Mouse (Mus musculus): Measurements from ENCODE around the gene Fam204a. TPM values are rescaled to one million over a fixed set of nuclear protein-coding genes. Genes with fewer than 3 reads are reported as not detected.

The Fam204a gene
- 44.9 and 49.2 TPM in 2 replicates for polyA plus RNA-seq (2014; fragmentation: Nextera tagmentation; extraction: Ambion mirVana)

GRCm38 (mm10) chr19:60225899-60226844 is at the start of gene Fam204a:
Fam204a (minus strand) TSS chr19:60226701.
- H3K4me3 ChIP-seq (ENCODE audit: low read depth, low read length), result peak within 1 kb of the TSS; percentile 95
- H3K4me2 ChIP-seq (ENCODE audit: low read depth, low read length), result peak within 1 kb of the TSS; percentile 58
- under 1% methylated on average over 41 of the region's 68 CpGs for WGBS
- ATAC-seq (ENCODE audit: low read depth) (peak; percentile 99), DNase-seq (ENCODE audit: low spot score) (peak; percentile 97)
- peak within 1 kb of the TSS; percentile 98 for H3K9ac ChIP-seq (ENCODE audit: low read depth, low read length)
- H3K27ac ChIP-seq (replicated peaks; ENCODE audit: low read depth, low read length), result peak within 1 kb of the TSS; percentile 99
- H3K27me3 ChIP-seq (replicated peaks; ENCODE audit: control insufficient read depth, insufficient read depth, low read length), result no peaks in the 10 kb centered on the region
- H3K36me3 ChIP-seq (ENCODE audit: control insufficient read depth, insufficient read depth, low read length), result peaks cover 11% of the 10 kb centered on the region; the same call in 1 of the 2 replicates
- peaks cover 8% of the 10 kb centered on the region for H3K4me1 ChIP-seq (ENCODE audit: control insufficient read depth, insufficient read depth, low read length)
- H3K9me3 ChIP-seq (ENCODE audit: control insufficient read depth, low read length), result no peaks in the 10 kb centered on the region

DNA sequence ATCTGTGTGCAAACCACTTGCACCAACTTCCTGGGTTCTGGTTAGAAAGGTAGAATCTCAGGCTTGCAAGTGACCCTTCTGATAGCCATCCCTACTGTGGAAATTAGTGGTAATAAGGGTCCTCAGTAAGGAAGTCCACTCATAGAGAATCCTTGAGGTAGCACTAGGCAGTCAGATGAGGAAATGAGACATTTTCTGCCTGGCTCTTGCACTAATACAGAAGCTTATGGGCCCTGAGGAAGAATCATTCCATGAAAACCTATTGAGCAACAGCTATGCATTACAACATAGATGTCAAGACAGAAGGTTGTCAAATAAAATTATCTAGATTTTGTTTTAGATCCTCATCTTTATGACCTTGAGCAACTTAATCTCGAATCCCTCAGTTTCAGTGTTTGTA is 39.3 kb upstream of the Fam204a start:
- WGBS, result 74% methylated on average over 1 of the region's 1 CpGs
- no peaks in the 10 kb centered on the region; the same call in none of the 2 replicates for H3K27me3 ChIP-seq (replicated peaks; ENCODE audit: control insufficient read depth, insufficient read depth, low read length)

DNA sequence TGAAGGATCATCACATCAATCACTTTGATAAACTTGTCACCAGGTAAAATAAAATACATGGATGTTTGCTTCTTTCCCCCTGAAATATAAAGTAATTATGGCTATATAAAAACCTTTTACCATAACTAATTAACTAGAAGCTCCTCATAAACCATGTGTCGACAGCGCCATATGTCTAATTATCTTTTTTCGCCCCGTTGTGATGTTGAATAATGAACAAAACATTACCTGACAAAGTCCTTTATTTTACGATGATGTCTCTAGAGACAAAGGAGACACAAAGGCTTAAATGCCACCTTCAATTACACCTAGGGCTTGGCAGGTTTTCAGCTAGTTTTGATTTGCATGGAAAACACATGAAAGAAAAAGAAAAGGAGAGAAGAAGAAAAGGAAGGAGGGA is 34.2 kb upstream of the Fam204a start:
- Histone ChIP-seq H3K9me3 (ENCODE audit: control insufficient read depth, low read length) (no peaks in the 10 kb centered on the region), H3K4me3 (ENCODE audit: low read depth, low read length) (no peak overlapping the region), H3K27ac (replicated peaks; ENCODE audit: low read depth, low read length) (no peak overlapping the region), H3K27me3 (replicated peaks; ENCODE audit: control insufficient read depth, insufficient read depth, low read length) (no peaks in the 10 kb centered on the region; the same call in 1 of the 2 replicates), H3K9ac (ENCODE audit: low read depth, low read length) (no peak overlapping the region), H3K4me1 (ENCODE audit: control insufficient read depth, insufficient read depth, low read length) (no peaks in the 10 kb centered on the region), H3K36me3 (ENCODE audit: control insufficient read depth, insufficient read depth, low read length) (no peaks in the 10 kb centered on the region), H3K4me2 (ENCODE audit: low read depth, low read length) (no peak overlapping the region)
- 79% methylated on average over 5 of the region's 5 CpGs for WGBS
- DNase-seq (ENCODE audit: low spot score) (no peak), ATAC-seq (ENCODE audit: low read depth) (no peak)

More for the DNA sequence above, 39.3 kb upstream of the Fam204a start:
- H3K4me1 ChIP-seq (ENCODE audit: control insufficient read depth, insufficient read depth, low read length), result no peaks in the 10 kb centered on the region
- H3K27ac ChIP-seq (replicated peaks; ENCODE audit: low read depth, low read length), result no peak overlapping the region
- no peaks in the 10 kb centered on the region for H3K9me3 ChIP-seq (ENCODE audit: control insufficient read depth, low read length)
- no peaks in the 10 kb centered on the region for H3K36me3 ChIP-seq (ENCODE audit: control insufficient read depth, insufficient read depth, low read length)
- DNase-seq (ENCODE audit: low spot score) (no peak), ATAC-seq (ENCODE audit: low read depth) (no peak)
- no peak overlapping the region for H3K4me2 ChIP-seq (ENCODE audit: low read depth, low read length)
- no peak overlapping the region for H3K4me3 ChIP-seq (ENCODE audit: low read depth, low read length)
- no peak overlapping the region for H3K9ac ChIP-seq (ENCODE audit: low read depth, low read length)

- no peaks in the 10 kb centered on the region for H3K4me1 ChIP-seq (ENCODE audit: control insufficient read depth, insufficient read depth, low read length)
- no peak overlapping the region for H3K27ac ChIP-seq (replicated peaks; ENCODE audit: low read depth, low read length)
- H3K27me3 ChIP-seq (replicated peaks; ENCODE audit: control insufficient read depth, insufficient read depth, low read length), result no peaks in the 10 kb centered on the region
- H3K4me2 ChIP-seq (ENCODE audit: low read depth, low read length), result no peak overlapping the region
- no peak overlapping the region for H3K4me3 ChIP-seq (ENCODE audit: low read depth, low read length)
- ATAC-seq (ENCODE audit: low read depth) (no peak), DNase-seq (ENCODE audit: low spot score) (no peak)
- H3K36me3 ChIP-seq (ENCODE audit: control insufficient read depth, insufficient read depth, low read length), result no peaks in the 10 kb centered on the region
- H3K9ac ChIP-seq (ENCODE audit: low read depth, low read length), result no peak overlapping the region
- 29% methylated on average over 2 of the region's 2 CpGs for WGBS
- H3K9me3 ChIP-seq (ENCODE audit: control insufficient read depth, low read length), result no peaks in the 10 kb centered on the region
These were observed 25.5 kb upstream of the Fam204a start for GRCm38 (mm10) chr19:60252021-60252420.

DNA sequence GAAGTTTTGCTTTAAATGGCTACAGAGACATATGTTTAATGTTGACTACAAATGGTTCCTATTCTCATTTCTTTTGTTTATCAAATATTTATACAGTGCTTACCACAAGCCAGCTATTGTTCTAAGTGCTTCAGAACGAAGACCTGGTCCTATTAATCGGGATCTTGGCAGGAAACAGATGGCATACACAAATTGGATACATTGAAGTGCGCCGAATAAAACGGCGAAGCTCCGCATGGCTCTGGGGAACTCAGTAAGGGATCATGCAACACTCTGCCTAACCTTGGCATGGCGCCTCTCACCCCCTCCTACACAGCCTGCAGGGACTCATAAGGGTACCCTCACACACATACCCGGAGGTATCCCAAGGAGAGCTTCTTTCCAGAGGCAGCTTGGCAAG is 24.7 kb upstream of the Fam204a start:
- H3K27ac ChIP-seq (replicated peaks; ENCODE audit: low read depth, low read length), result no peak overlapping the region
- ATAC-seq (ENCODE audit: low read depth), result no peak
- H3K36me3 ChIP-seq (ENCODE audit: control insufficient read depth, insufficient read depth, low read length), result no peaks in the 10 kb centered on the region
- H3K9ac ChIP-seq (ENCODE audit: low read depth, low read length), result no peak overlapping the region
- no peak overlapping the region for H3K4me2 ChIP-seq (ENCODE audit: low read depth, low read length)
- DNase-seq (ENCODE audit: low spot score), result peak; percentile 35
- no peaks in the 10 kb centered on the region for H3K4me1 ChIP-seq (ENCODE audit: control insufficient read depth, insufficient read depth, low read length)
- H3K27me3 ChIP-seq (replicated peaks; ENCODE audit: control insufficient read depth, insufficient read depth, low read length), result no peaks in the 10 kb centered on the region
- no peaks in the 10 kb centered on the region for H3K9me3 ChIP-seq (ENCODE audit: control insufficient read depth, low read length)
- WGBS, result 59% methylated on average over 9 of the region's 9 CpGs
- no peak overlapping the region for H3K4me3 ChIP-seq (ENCODE audit: low read depth, low read length)

GRCm38 (mm10) chr19:60245250-60245649 is 18.7 kb upstream of the Fam204a start:
- H3K9ac ChIP-seq (ENCODE audit: low read depth, low read length), result no peak overlapping the region
- no peak for ATAC-seq (ENCODE audit: low read depth)
- H3K4me2 ChIP-seq (ENCODE audit: low read depth, low read length), result no peak overlapping the region
- H3K27ac ChIP-seq (replicated peaks; ENCODE audit: low read depth, low read length), result no peak overlapping the region
- H3K4me3 ChIP-seq (ENCODE audit: low read depth, low read length), result no peak overlapping the region
- H3K27me3 ChIP-seq (replicated peaks; ENCODE audit: control insufficient read depth, insufficient read depth, low read length), result no peaks in the 10 kb centered on the region
- DNase-seq (ENCODE audit: low spot score), result no peak
- no peaks in the 10 kb centered on the region for H3K36me3 ChIP-seq (ENCODE audit: control insufficient read depth, insufficient read depth, low read length)
- WGBS, result 55% methylated on average over 3 of the region's 3 CpGs
- H3K4me1 ChIP-seq (ENCODE audit: control insufficient read depth, insufficient read depth, low read length), result no peaks in the 10 kb centered on the region
- no peaks in the 10 kb centered on the region for H3K9me3 ChIP-seq (ENCODE audit: control insufficient read depth, low read length)

DNA sequence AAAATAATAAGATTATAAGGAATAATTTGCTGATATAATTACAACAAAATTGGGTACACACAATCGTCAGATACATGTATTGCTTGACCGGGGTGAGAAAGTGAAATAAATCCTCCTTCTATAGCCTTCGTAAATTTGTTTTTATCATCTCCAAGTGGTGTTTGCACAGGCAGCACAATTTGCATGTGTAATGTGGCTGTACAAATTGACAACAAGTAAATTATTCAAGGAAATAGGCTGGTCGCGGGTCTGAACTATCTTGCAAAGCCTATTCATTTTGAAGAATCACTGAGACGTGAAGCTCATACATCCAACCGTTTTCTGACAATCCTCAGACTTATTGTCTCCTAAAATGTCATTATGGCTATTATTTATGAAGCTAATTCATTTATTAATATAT is 16.1 kb upstream of the Fam204a start:
- Histone ChIP-seq H3K27me3 (replicated peaks; ENCODE audit: control insufficient read depth, insufficient read depth, low read length) (no peaks in the 10 kb centered on the region), H3K4me3 (ENCODE audit: low read depth, low read length) (no peak overlapping the region), H3K36me3 (ENCODE audit: control insufficient read depth, insufficient read depth, low read length) (no peaks in the 10 kb centered on the region), H3K27ac (replicated peaks; ENCODE audit: low read depth, low read length) (no peak overlapping the region), H3K9me3 (ENCODE audit: control insufficient read depth, low read length) (no peaks in the 10 kb centered on the region), H3K4me2 (ENCODE audit: low read depth, low read length) (no peak overlapping the region), H3K4me1 (ENCODE audit: control insufficient read depth, insufficient read depth, low read length) (no peaks in the 10 kb centered on the region), H3K9ac (ENCODE audit: low read depth, low read length) (no peak overlapping the region)
- 78% methylated on average over 7 of the region's 7 CpGs for WGBS
- DNase-seq (ENCODE audit: low spot score) (no peak), ATAC-seq (ENCODE audit: low read depth) (no peak)

GRCm38 (mm10) chr19:60241916-60242602 is 15.6 kb upstream of the Fam204a start:
- Histone ChIP-seq H3K27ac (replicated peaks; ENCODE audit: low read depth, low read length) (no peak overlapping the region), H3K36me3 (ENCODE audit: control insufficient read depth, insufficient read depth, low read length) (no peaks in the 10 kb centered on the region), H3K4me3 (ENCODE audit: low read depth, low read length) (no peak overlapping the region), H3K4me2 (ENCODE audit: low read depth, low read length) (no peak overlapping the region), H3K27me3 (replicated peaks; ENCODE audit: control insufficient read depth, insufficient read depth, low read length) (no peaks in the 10 kb centered on the region), H3K9me3 (ENCODE audit: control insufficient read depth, low read length) (no peaks in the 10 kb centered on the region), H3K4me1 (ENCODE audit: control insufficient read depth, insufficient read depth, low read length) (no peaks in the 10 kb centered on the region), H3K9ac (ENCODE audit: low read depth, low read length) (no peak overlapping the region)
- no peak for ATAC-seq (ENCODE audit: low read depth)
- no peak for DNase-seq (ENCODE audit: low spot score)
- 67% methylated on average over 7 of the region's 7 CpGs for WGBS
